In the genomic region with DNA sequence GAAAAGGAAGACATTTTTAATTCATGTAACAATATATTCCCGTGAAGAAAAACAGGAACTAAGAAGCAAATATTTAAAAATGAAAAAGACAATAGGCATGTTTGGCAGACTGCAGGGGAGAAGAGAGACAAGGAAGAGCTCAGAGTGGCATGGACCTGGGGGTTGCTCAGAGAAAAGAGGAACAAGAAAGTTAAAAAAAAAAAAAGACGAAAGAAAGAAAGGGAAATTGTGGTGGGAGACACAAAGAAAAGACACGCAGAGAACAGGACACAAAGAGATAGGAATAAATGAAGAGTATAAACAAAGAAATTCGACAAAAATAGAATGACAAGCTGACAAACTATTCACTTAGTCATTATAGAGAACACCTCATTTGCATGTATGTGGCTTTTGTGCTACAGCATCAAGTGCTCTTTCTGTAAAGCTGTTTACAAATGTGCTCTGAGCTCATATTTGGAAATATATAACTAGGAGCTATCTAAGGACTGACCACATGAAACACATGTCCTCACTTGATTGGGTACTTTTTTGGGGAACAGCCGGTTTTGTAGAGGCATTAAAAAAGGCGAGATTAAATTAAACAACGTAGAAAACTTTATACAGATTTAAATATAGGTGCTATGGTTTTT, we compare ENCODE assay signal across 19 mouse cellular contexts.
A peak's percentile ranks its signal among the peaks of the same experiment; 100 is the strongest.
DNase-seq lines count a peak whose midpoint lies in the region; ATAC-seq lines count a peak whose summit lies in the region.
"Had no signal": no experiment of that assay in that cellular context is flagged by ENCODE, and none has a peak within 500 bp of the region (broad histone marks: within the 10 kb centered on the region; RNA-seq: fewer than 3 reads in every experiment).

No protein-coding gene starts in this region.

- 31% methylated on average over 7 of the region's 7 CpGs for WGBS in forebrain, embryonic 14.5 days
- WGBS in forebrain, embryonic 13.5 days = 28% methylated on average over 7 of the region's 7 CpGs
- WGBS in midbrain, embryonic 10.5 days = 53% methylated on average over 7 of the region's 7 CpGs
- WGBS in midbrain, embryonic 16.5 days = 26% methylated on average over 7 of the region's 7 CpGs

- H3K9ac ChIP-seq in forebrain, embryonic 14.5 days (ENCODE audit: low read length) = no peak overlapping the region
- no peak overlapping the region for H3K9ac ChIP-seq in forebrain, embryonic 13.5 days
- H3K9ac ChIP-seq in midbrain, embryonic 16.5 days (ENCODE audit: low read depth, low read length) = no peak overlapping the region
- H3K9ac ChIP-seq: heart, embryonic 15.5 days had no signal

- H3K9me3 ChIP-seq in forebrain, embryonic 14.5 days (replicated peaks; ENCODE audit: control insufficient read depth, low read length) = no peaks in the 10 kb centered on the region
- no peaks in the 10 kb centered on the region for H3K9me3 ChIP-seq in forebrain, embryonic 13.5 days (replicated peaks)
- H3K9me3 ChIP-seq in midbrain, embryonic 10.5 days (replicated peaks) = no peaks in the 10 kb centered on the region
- H3K9me3 ChIP-seq in midbrain, embryonic 16.5 days (replicated peaks; ENCODE audit: control insufficient read depth, low read length, poor library complexity, severe bottlenecking) = no peaks in the 10 kb centered on the region
- H3K9me3 ChIP-seq: embryonic facial prominence, embryonic 10.5 days; heart, embryonic 15.5 days had no signal

- H3K4me1 ChIP-seq in forebrain, embryonic 14.5 days (ENCODE audit: control insufficient read depth, insufficient read depth, low read length) = 0 out of 2 replicates have a peak, but pooled peaks cover 4% of the 10 kb centered on the region
- H3K4me1 ChIP-seq in forebrain, embryonic 13.5 days = peaks cover 8% of the 10 kb centered on the region
- peaks cover 23% of the 10 kb centered on the region for H3K4me1 ChIP-seq in midbrain, embryonic 10.5 days
- peaks cover 11% of the 10 kb centered on the region; the same call in 1 of the 2 replicates for H3K4me1 ChIP-seq in midbrain, embryonic 16.5 days (ENCODE audit: control insufficient read depth, insufficient read depth, low read length)
- H3K4me1 ChIP-seq: heart, embryonic 15.5 days had no signal

- no peak for DNase-seq in forebrain, embryonic 14.5 days (ENCODE audit: low spot score)
- DNase-seq in midbrain, embryonic 10.5 days (ENCODE audit: low spot score) = no peak
- DNase-seq in A20 (ENCODE audit: low read depth, low spot score) = peak; percentile 77
- DNase-seq in MEL-GATA-1-ER (ENCODE audit: extremely low read depth, low read depth) = peak; percentile 77
- DNase-seq in kidney, postnatal 10 days = no peak
- DNase-seq in layer of hippocampus, adult 11-12 months (ENCODE audit: low spot score) = no peak
- DNase-seq: adrenal gland, postnatal 25 days; cerebellum, adult 2 months; cerebellum, postnatal 10 days; gastrocnemius, postnatal 14 days; heart, adult 2 months; heart, postnatal 14 days; kidney, adult 11 months had no signal

- H3K4me3 ChIP-seq in forebrain, embryonic 14.5 days (ENCODE audit: low read depth, low read length) = no peak overlapping the region
- no peak overlapping the region for H3K4me3 ChIP-seq in forebrain, embryonic 13.5 days
- H3K4me3 ChIP-seq in midbrain, embryonic 10.5 days = no peak overlapping the region
- no peak overlapping the region for H3K4me3 ChIP-seq in midbrain, embryonic 16.5 days (ENCODE audit: low read depth, low read length)
- H3K4me3 ChIP-seq: embryonic facial prominence, embryonic 10.5 days; heart, adult 2 months; heart, embryonic 15.5 days had no signal

- no peak overlapping the region for H3K4me2 ChIP-seq in forebrain, embryonic 14.5 days (ENCODE audit: low read length)
- H3K4me2 ChIP-seq in forebrain, embryonic 13.5 days = no peak overlapping the region
- H3K4me2 ChIP-seq in midbrain, embryonic 16.5 days (ENCODE audit: low read length) = no peak overlapping the region
- H3K4me2 ChIP-seq: heart, embryonic 11.5 days; heart, embryonic 15.5 days had no signal

- H3K36me3 ChIP-seq in forebrain, embryonic 14.5 days (ENCODE audit: control insufficient read depth, insufficient read depth, low read length) = no peaks in the 10 kb centered on the region
- H3K36me3 ChIP-seq in forebrain, embryonic 13.5 days (ENCODE audit: poor library complexity, severe bottlenecking) = no peaks in the 10 kb centered on the region
- no peaks in the 10 kb centered on the region for H3K36me3 ChIP-seq in midbrain, embryonic 10.5 days
- no peaks in the 10 kb centered on the region for H3K36me3 ChIP-seq in midbrain, embryonic 16.5 days (ENCODE audit: control insufficient read depth, insufficient read depth, low read length)
- H3K36me3 ChIP-seq: embryonic facial prominence, embryonic 10.5 days; heart, embryonic 15.5 days had no signal

- H3K27me3 ChIP-seq in forebrain, embryonic 14.5 days (replicated peaks; ENCODE audit: control insufficient read depth, insufficient read depth, low read length) = no peaks in the 10 kb centered on the region
- H3K27me3 ChIP-seq in forebrain, embryonic 13.5 days = no peaks in the 10 kb centered on the region
- no peaks in the 10 kb centered on the region for H3K27me3 ChIP-seq in midbrain, embryonic 10.5 days (ENCODE audit: low read depth, poor library complexity, severe bottlenecking)
- no peaks in the 10 kb centered on the region for H3K27me3 ChIP-seq in midbrain, embryonic 16.5 days (ENCODE audit: control insufficient read depth, insufficient read depth, low read depth, low read length)
- H3K27me3 ChIP-seq: heart, embryonic 15.5 days had no signal

- ATAC-seq in forebrain, embryonic 14.5 days = peak; percentile 40; the same call in 1 of the 2 replicates
- no peak; the same call in 1 of the 2 replicates for ATAC-seq in forebrain, embryonic 13.5 days
- no peak for ATAC-seq in midbrain, embryonic 16.5 days
- ATAC-seq: hindbrain, postnatal 0 days had no signal

- no peak overlapping the region for H3K27ac ChIP-seq in forebrain, embryonic 14.5 days (ENCODE audit: low read depth, low read length)
- H3K27ac ChIP-seq in forebrain, embryonic 13.5 days = no peak overlapping the region
- peak overlapping the region; percentile 71 for H3K27ac ChIP-seq in midbrain, embryonic 10.5 days (replicated peaks)
- no peak overlapping the region for H3K27ac ChIP-seq in midbrain, embryonic 16.5 days (ENCODE audit: low read length)
- H3K27ac ChIP-seq: heart, adult 2 months; heart, embryonic 15.5 days; hindbrain, postnatal 0 days had no signal

Comparison
In these comparisons a context has a peak if more than half of its experiments do, and no peak if none do; other contexts are left out.
1. DNase-seq: peak in A20 (single experiment) and MEL-GATA-1-ER (single experiment); none in forebrain, embryonic 14.5 days (single experiment), midbrain, embryonic 10.5 days (single experiment), kidney, postnatal 10 days (single experiment) and layer of hippocampus, adult 11-12 months (single experiment).